Mouse (Mus musculus): ENCODE data around the gene Arl13b. TPM values are rescaled to one million over a fixed set of nuclear protein-coding genes. Genes with fewer than 3 reads are reported as not detected.

The Arl13b gene
- total RNA-seq, 1 experiment from 2014 or later = 21.3 TPM

DNA sequence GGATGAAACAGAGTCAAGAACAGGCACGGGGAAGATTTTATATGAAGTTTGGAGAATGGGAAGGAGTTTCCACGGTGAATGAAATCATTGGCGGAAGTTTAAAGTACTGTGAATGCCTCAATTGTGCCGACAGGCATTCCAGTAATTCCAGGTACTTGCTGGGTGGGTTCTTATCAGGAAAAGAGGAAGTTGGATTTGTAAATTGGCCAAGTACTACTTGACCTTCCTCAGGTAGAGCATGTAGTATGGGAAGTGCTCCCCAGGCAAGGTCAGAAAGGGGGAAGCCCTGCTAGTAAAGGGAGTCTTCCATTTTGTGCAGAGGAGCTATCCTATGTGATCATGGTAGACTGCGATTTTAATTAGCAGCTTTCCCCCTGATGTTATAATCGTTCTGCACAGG lies 91.5 kb downstream of the Arl13b start:
- no peak for ATAC-seq (replicated peaks in 1 of 2; ENCODE audit: insufficient read depth in 1 of 2, low FRiP score in 2 of 2, low TSS enrichment in 1 of 2, low read depth in 1 of 2, poor library complexity in 2 of 2, severe bottlenecking in 2 of 2)

DNA sequence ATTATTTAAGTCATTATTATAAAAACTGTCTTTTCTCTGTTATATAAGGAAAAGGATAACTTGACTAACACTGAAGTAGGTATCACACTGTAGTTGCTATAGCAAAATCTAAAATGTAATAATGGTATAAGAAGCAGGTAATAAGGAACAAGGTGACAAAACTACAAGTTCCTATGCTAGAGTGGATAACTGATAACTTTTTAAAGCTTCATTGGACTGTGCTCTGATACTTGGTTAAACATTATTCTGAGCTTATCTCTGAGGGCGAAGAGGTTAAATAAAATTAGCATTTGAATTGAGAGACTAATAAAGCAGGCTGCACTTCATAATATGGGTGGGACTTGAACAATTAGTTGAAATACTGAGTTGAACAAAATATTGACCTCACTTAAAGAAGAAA lies 93.2 kb downstream of the Arl13b start:
- ATAC-seq (replicated peaks in 1 of 2; ENCODE audit: insufficient read depth in 1 of 2, low FRiP score in 2 of 2, low TSS enrichment in 1 of 2, low read depth in 1 of 2, poor library complexity in 2 of 2, severe bottlenecking in 2 of 2) = no peak

DNA sequence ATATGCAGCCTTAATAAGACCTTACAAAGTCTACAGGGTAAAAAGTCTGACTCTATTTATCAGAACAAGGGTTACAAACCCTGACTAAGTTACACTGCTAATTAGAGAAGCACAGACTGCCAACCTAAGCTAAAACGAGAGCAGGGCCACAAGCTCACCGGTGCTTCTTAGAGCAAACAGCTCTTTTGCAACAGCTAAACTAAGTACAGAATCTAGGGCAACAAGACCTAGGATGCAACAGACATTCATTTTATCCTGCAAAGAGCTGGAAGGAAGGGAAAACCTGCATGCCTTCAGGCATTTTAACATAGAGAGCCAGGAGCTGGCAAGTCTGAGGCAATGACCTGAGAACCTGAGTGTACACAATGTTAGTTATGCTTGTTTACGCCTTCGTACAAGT lies 93.8 kb downstream of the Arl13b start:
- ATAC-seq (replicated peaks in 1 of 2; ENCODE audit: insufficient read depth in 1 of 2, low FRiP score in 2 of 2, low TSS enrichment in 1 of 2, low read depth in 1 of 2, poor library complexity in 2 of 2, severe bottlenecking in 2 of 2) = no peak

DNA sequence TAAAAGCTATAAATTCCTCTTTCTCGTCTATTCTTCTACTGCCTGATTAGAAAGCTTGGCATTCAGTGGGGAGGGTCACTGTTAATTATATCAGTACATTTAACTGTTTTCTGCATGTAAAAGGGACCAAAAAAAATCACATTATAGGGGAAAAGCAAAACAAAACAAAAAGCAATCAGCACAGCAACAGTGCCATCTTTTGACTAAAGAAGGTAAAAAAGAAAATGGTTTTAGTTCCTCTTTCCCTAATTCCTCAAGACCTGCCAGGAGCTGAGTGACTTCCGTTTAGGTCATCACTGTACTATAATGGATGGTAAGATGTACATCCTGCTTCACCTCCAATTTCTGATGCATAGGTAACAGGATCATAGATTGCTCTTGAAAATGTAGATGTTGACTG lies 101.0 kb downstream of the Arl13b start:
- peak; percentile 37 to 45; a peak in 2 of 4 replicates for ATAC-seq (replicated peaks in 1 of 2; ENCODE audit: insufficient read depth in 1 of 2, low FRiP score in 2 of 2, low TSS enrichment in 1 of 2, low read depth in 1 of 2, poor library complexity in 2 of 2, severe bottlenecking in 2 of 2)

Other genes with a start within 250 kb of the Arl13b start
- gene Nsun3, start 60.2 kb downstream of the Arl13b start, total RNA-seq (2017) = 16.6 and 19.5 TPM in 2 replicates
- not detected in 2 replicates for gene Stx19, start 32.4 kb downstream of the Arl13b start, total RNA-seq (2017)
- gene Pros1, start 7.3 kb upstream of the Arl13b start, total RNA-seq (2017) = 5.9 and 6.1 TPM in 2 replicates